Comparison of ENCODE assay signal across 8 mouse cellular contexts in genomic region chr17:35700371-35700961, GRCm38 (mm10). TPM values are rescaled to one million over a fixed set of nuclear protein-coding genes. Genes with fewer than 3 reads are reported as not detected.
DNase-seq lines count a peak whose midpoint lies in the region; ATAC-seq and TF ChIP-seq lines count a peak whose summit lies in the region.

No protein-coding gene starts in this region.

- H3K4me3 ChIP-seq in E14TG2a.4 (replicated peaks; ENCODE audit: low read length): peak overlapping the region; percentile 82
- H3K4me3 ChIP-seq in hindbrain, embryonic 10.5 days: peak overlapping the region; percentile 96
- H3K4me3 ChIP-seq in lung, embryonic 14.5 days (ENCODE audit: low read depth, low read length): peak overlapping the region; percentile 61

- no peaks in the 10 kb centered on the region for H3K9me3 ChIP-seq in E14TG2a.4 (ENCODE audit: low read length)
- H3K9me3 ChIP-seq in hindbrain, embryonic 10.5 days: peaks cover 5% of the 10 kb centered on the region
- H3K9me3 ChIP-seq in lung, embryonic 14.5 days (ENCODE audit: low read depth, low read length): peaks cover under 1% of the 10 kb centered on the region; the same call in 1 of the 2 replicates

- H3K36me3 ChIP-seq in E14TG2a.4 (ENCODE audit: insufficient read depth, low read length): no peaks in the 10 kb centered on the region
- peaks cover 26% of the 10 kb centered on the region for H3K36me3 ChIP-seq in hindbrain, embryonic 10.5 days
- H3K36me3 ChIP-seq in lung, embryonic 14.5 days (ENCODE audit: insufficient read depth): peaks cover 7% of the 10 kb centered on the region; the same call in 1 of the 2 replicates

- H3K4me1 ChIP-seq in E14TG2a.4 (replicated peaks; ENCODE audit: low read depth, low read length): peaks cover 92% of the 10 kb centered on the region
- peaks cover 74% of the 10 kb centered on the region for H3K4me1 ChIP-seq in hindbrain, embryonic 10.5 days (replicated peaks)
- peaks cover 39% of the 10 kb centered on the region for H3K4me1 ChIP-seq in lung, embryonic 14.5 days (ENCODE audit: insufficient read depth)

- 1% methylated on average over 66 of the region's 66 CpGs for WGBS in hindbrain, embryonic 10.5 days
- 0% methylated on average over 42 of the region's 66 CpGs for WGBS in lung, embryonic 14.5 days

- DNase-seq in cerebellum, adult 11 months: peak; percentile 85
- DNase-seq in hindbrain, embryonic 10.5 days (ENCODE audit: low spot score): peak; percentile 65
- peak; percentile 88 for DNase-seq in layer of hippocampus, adult 9-11 months
- peak; percentile 88 for DNase-seq in lung, embryonic 14.5 days
- DNase-seq in ovary, postnatal 14 days (ENCODE audit: low spot score): peak; percentile 75
- peak; percentile 85 to 86 for DNase-seq in urinary bladder, adult 18-20 months (ENCODE audit: low spot score in 2 of 2)

- peaks cover 49% of the 10 kb centered on the region for H3K27me3 ChIP-seq in E14TG2a.4 (ENCODE audit: insufficient read depth, low read length)
- peaks cover 14% of the 10 kb centered on the region; the same call in 1 of the 2 replicates for H3K27me3 ChIP-seq in hindbrain, embryonic 10.5 days (ENCODE audit: insufficient read depth, poor library complexity, severe bottlenecking)
- no peaks in the 10 kb centered on the region; the same call in 1 of the 2 replicates for H3K27me3 ChIP-seq in lung, embryonic 14.5 days (ENCODE audit: insufficient read depth, low read length)

- peak overlapping the region; percentile 83 for H3K4me2 ChIP-seq in lung, embryonic 14.5 days

- peak; percentile 56 for ATAC-seq in frontal cortex, adult (ENCODE audit: low TSS enrichment)
- peak; percentile 69 for ATAC-seq in lung, embryonic 14.5 days (ENCODE audit: insufficient read depth)

- peak overlapping the region; percentile 75 for H3K9ac ChIP-seq in lung, embryonic 14.5 days

- TF ChIP-seq CTCF in E14TG2a.4 (conservative IDR thresholded peaks at IDR 0.05; ENCODE audit: low read length): no peak
- peak; percentile 14; the same call in 1 of the 2 replicates for TF ChIP-seq CTCF in lung, embryonic 14.5 days (IDR thresholded peaks at IDR 0.05; ENCODE audit: low read depth)

- peak overlapping the region; percentile 99 for H3K27ac ChIP-seq in hindbrain, embryonic 10.5 days
- peak overlapping the region; percentile 97 for H3K27ac ChIP-seq in lung, embryonic 14.5 days (ENCODE audit: low read depth)

RNA-seq across cellular contexts. Expression of gene Ddr1, which starts 4.0 kb away (rescaled TPM):
- polyA plus RNA-seq in hindbrain, embryonic 10.5 days (2016; fragmentation: Nextera tagmentation; extraction: Ambion mirVana): 134 and 184 TPM in 2 replicates
- 32.9 and 38.2 TPM in 2 replicates for polyA plus RNA-seq in lung, embryonic 14.5 days (2014; fragmentation: Nextera tagmentation; extraction: Ambion mirVana)

RNA-seq across cellular contexts. Expression of gene Gtf2h4, which starts 26.9 kb away (rescaled TPM):
- polyA plus RNA-seq in hindbrain, embryonic 10.5 days (2016; fragmentation: Nextera tagmentation; extraction: Ambion mirVana): 45.7 and 56.5 TPM in 2 replicates
- 47.4 and 49.3 TPM in 2 replicates for polyA plus RNA-seq in lung, embryonic 14.5 days (2014; fragmentation: Nextera tagmentation; extraction: Ambion mirVana)

RNA-seq across cellular contexts. Expression of gene Vars2, which starts 33.1 kb away (rescaled TPM):
- polyA plus RNA-seq in hindbrain, embryonic 10.5 days (2016; fragmentation: Nextera tagmentation; extraction: Ambion mirVana): 16.7 and 17.4 TPM in 2 replicates
- 22.4 and 24.1 TPM in 2 replicates for polyA plus RNA-seq in lung, embryonic 14.5 days (2014; fragmentation: Nextera tagmentation; extraction: Ambion mirVana)

RNA-seq across cellular contexts. Expression of gene Mucl3, which starts 57.0 kb away (rescaled TPM):
- polyA plus RNA-seq in hindbrain, embryonic 10.5 days (2016; fragmentation: Nextera tagmentation; extraction: Ambion mirVana): 0.08 and 0.10 TPM in 2 replicates
- polyA plus RNA-seq in lung, embryonic 14.5 days (2014; fragmentation: Nextera tagmentation; extraction: Ambion mirVana): 1.0 and 1.4 TPM in 2 replicates

Comparison
In these comparisons a context has a peak if more than half of its experiments do, and no peak if none do; other contexts are left out.
1. Peak in every context shown above with its lines: DNase-seq, ATAC-seq, H3K4me3 ChIP-seq and H3K27ac ChIP-seq.